Mouse (Mus musculus) heart, postnatal 0 days (tissue): ENCODE measurements at regions not wholly inside any gene's neighbourhood (a gene's known extent, or its start where the extent isn't known, plus 50 kb on each side); places are given as distances from the start of the nearest gene placed in this dataset.
A peak's percentile ranks its signal among the peaks of the same experiment; 100 is the strongest.

Experiments used
- ATAC-seq: fragments of 200-750 bp; cut with Nextera tagmentation; 2 replicates; pipeline ENCODE4 v1.8.0; 2017; ENCODE audit warnings: low read depth, moderate number of reproducible peaks, moderate library complexity; ENCODE audit not compliant: insufficient read depth
- DNase-seq: peaks from one replicate; pipeline ENCODE4 v3.0.0-alpha.2; 2016; ENCODE audit warnings: low spot score
- H3K27ac ChIP-seq: fragments of 300-500 bp; sonication (generic); 2 replicates; pipeline ENCODE4 v1.5.1; 2014; ENCODE audit warnings: low read depth, mild to moderate bottlenecking
- H3K27me3 ChIP-seq: fragments of 300-500 bp; sonication (generic); 2 replicates; pipeline ENCODE4 v1.6.1; 2014; ENCODE audit warnings: low read length, mixed read lengths; ENCODE audit not compliant: control insufficient read depth, insufficient read depth
- H3K36me3 ChIP-seq: fragments of 300-500 bp; sonication (generic); replicated peaks from 2 replicates; pipeline ENCODE4 v1.6.1; 2014; ENCODE audit warnings: low read length, mixed read lengths; ENCODE audit not compliant: control insufficient read depth, insufficient read depth
- H3K4me1 ChIP-seq: fragments of 300-500 bp; sonication (generic); 2 replicates; pipeline ENCODE4 v1.6.1; 2014; ENCODE audit warnings: antibody characterized with exemption; ENCODE audit not compliant: control insufficient read depth, insufficient read depth
- H3K4me2 ChIP-seq: fragments of 300-500 bp; sonication (generic); 2 replicates; pipeline ENCODE4 v1.6.1; 2014; ENCODE audit warnings: low read depth, mild to moderate bottlenecking, low read length, moderate library complexity
- H3K4me3 ChIP-seq: fragments of 300-500 bp; sonication (generic); 2 replicates; pipeline ENCODE4 v1.5.1; 2014; ENCODE audit warnings: low read depth, low read length
- H3K9ac ChIP-seq: fragments of 300-500 bp; sonication (generic); replicated peaks from 2 replicates; pipeline ENCODE4 v1.6.1; 2014; ENCODE audit warnings: low read depth, low read length, mixed read lengths
- H3K9me3 ChIP-seq: fragments of 300-500 bp; sonication (generic); replicated peaks from 2 replicates; pipeline ENCODE4 v1.6.1; 2016; ENCODE audit warnings: low read length; ENCODE audit not compliant: control insufficient read depth
- CTCF ChIP-seq: IDR thresholded peaks from 2 replicates; pipeline ENCODE4 v1.5.1; 2016; ENCODE audit warnings: antibody characterized with exemption, control low read depth, low read depth
- EP300 ChIP-seq: IDR thresholded peaks from 2 replicates; pipeline ENCODE4 v1.6.1; 2016; ENCODE audit warnings: antibody characterized with exemption, low read depth
- WGBS: fragments of 180-500 bp; shearing (Covaris S2); extraction: QIAGEN DNeasy Blood & Tissue Kit; methylation state at CpG from one replicate; pipeline ENCODE4 v1.1.7; 2014; 5-methylcytosine and 5-hydroxymethylcytosine counted together

DNA sequence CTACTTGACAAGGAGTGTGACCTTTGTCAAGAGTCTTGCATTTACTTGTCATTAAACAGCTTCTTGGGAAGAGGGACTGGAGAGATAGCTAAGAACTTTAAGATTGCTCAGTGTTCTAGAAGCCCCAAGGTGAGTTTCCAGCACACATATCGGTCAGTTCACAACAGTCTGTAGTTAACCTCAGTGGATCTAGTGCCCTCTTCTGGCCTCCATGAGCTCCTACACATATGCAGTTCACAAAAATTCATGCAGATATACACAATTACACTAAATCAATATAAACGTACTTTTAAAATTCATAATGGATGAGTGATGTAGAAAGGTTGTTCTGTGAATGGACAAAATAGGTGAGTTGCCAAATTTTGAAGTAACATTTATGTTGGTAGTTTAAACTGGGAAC lies 77.1 kb downstream of the Spry2 start:
- Histone ChIP-seq H3K4me2 (no peak overlapping the region), H3K4me1 (no peaks in the 10 kb centered on the region), H3K27me3 (no peaks in the 10 kb centered on the region), H3K9ac (no peak overlapping the region), H3K9me3 (no peaks in the 10 kb centered on the region), H3K36me3 (no peaks in the 10 kb centered on the region), H3K27ac (no peak overlapping the region), H3K4me3 (no peak overlapping the region)
- DNase-seq (no peak), ATAC-seq (no peak)
- 97% methylated on average over 2 of the region's 2 CpGs for WGBS
- TF ChIP-seq CTCF (no peak), EP300 (no peak)

GRCm38 (mm10) chr14:105818841-105819240 lies 77.8 kb downstream of the Spry2 start:
- H3K27ac ChIP-seq, result no peak overlapping the region
- H3K9me3 ChIP-seq, result no peaks in the 10 kb centered on the region
- DNase-seq (no peak), ATAC-seq (no peak)
- no peaks in the 10 kb centered on the region for H3K27me3 ChIP-seq
- no peaks in the 10 kb centered on the region for H3K36me3 ChIP-seq
- WGBS, result 94% methylated on average over 3 of the region's 3 CpGs
- H3K4me2 ChIP-seq, result no peak overlapping the region
- no peak overlapping the region for H3K9ac ChIP-seq
- TF ChIP-seq CTCF, result no peak
- TF ChIP-seq EP300, result no peak
- H3K4me3 ChIP-seq, result no peak overlapping the region
- no peaks in the 10 kb centered on the region for H3K4me1 ChIP-seq

- 92% methylated on average over 6 of the region's 6 CpGs for WGBS
- no peak for DNase-seq
- no peaks in the 10 kb centered on the region for H3K27me3 ChIP-seq
- no peaks in the 10 kb centered on the region for H3K9me3 ChIP-seq
- H3K4me1 ChIP-seq, result no peaks in the 10 kb centered on the region
- no peak overlapping the region for H3K27ac ChIP-seq
- H3K4me2 ChIP-seq, result no peak overlapping the region
- no peak overlapping the region for H3K9ac ChIP-seq
- no peak overlapping the region for H3K4me3 ChIP-seq
- no peak for ATAC-seq
- TF ChIP-seq CTCF, result no peak
- no peak for TF ChIP-seq EP300
- H3K36me3 ChIP-seq, result no peaks in the 10 kb centered on the region
These were observed 79.1 kb downstream of the Spry2 start for GRCm38 (mm10) chr14:105817481-105817880.

- Histone ChIP-seq H3K9me3 (no peaks in the 10 kb centered on the region), H3K27me3 (no peaks in the 10 kb centered on the region), H3K36me3 (no peaks in the 10 kb centered on the region), H3K4me1 (no peaks in the 10 kb centered on the region), H3K4me2 (peak overlapping the region; percentile 50), H3K4me3 (peak overlapping the region; percentile 13), H3K27ac (no peak overlapping the region), H3K9ac (no peak overlapping the region)
- TF ChIP-seq CTCF, result no peak
- TF ChIP-seq EP300, result no peak
- DNase-seq, result no peak
- ATAC-seq, result no peak
- WGBS, result 20% methylated on average over 6 of the region's 6 CpGs
These were observed 80.8 kb downstream of the Spry2 start for GRCm38 (mm10) chr14:105815827-105816226.

DNA sequence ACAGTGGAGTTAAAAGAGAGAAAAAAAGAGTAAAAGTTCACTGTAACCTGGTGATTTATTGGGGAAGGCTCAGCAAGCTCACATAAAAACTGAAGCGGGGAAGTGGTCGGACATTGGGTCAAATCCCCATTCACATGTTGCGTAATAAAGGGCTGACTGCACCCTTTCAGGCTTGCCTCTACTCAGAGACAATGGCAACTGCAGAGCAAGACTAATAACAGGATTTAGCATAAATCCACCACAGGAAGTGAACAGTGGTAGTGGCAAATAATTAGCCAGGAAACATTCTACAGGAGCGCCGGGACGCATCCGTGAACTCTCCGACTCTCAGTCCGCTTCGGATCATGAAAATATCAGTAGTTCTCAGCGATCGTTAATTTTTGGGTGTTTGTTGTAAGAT lies 81.3 kb downstream of the Spry2 start:
- Histone ChIP-seq H3K27me3 (no peaks in the 10 kb centered on the region), H3K4me3 (peak overlapping the region; percentile 13), H3K36me3 (no peaks in the 10 kb centered on the region), H3K9me3 (no peaks in the 10 kb centered on the region), H3K27ac (no peak overlapping the region), H3K4me1 (no peaks in the 10 kb centered on the region), H3K4me2 (peak overlapping the region; percentile 50), H3K9ac (no peak overlapping the region)
- no peak for TF ChIP-seq CTCF
- no peak for TF ChIP-seq EP300
- DNase-seq, result no peak
- ATAC-seq, result no peak
- 48% methylated on average over 12 of the region's 12 CpGs for WGBS

GRCm38 (mm10) chr14:105813661-105814060 lies 83.0 kb downstream of the Spry2 start:
- Histone ChIP-seq H3K4me3 (no peak overlapping the region), H3K4me2 (no peak overlapping the region), H3K27ac (no peak overlapping the region), H3K9ac (no peak overlapping the region), H3K36me3 (no peaks in the 10 kb centered on the region), H3K4me1 (no peaks in the 10 kb centered on the region), H3K9me3 (no peaks in the 10 kb centered on the region), H3K27me3 (no peaks in the 10 kb centered on the region)
- no peak for ATAC-seq
- no peak for DNase-seq
- TF ChIP-seq CTCF (no peak), EP300 (no peak)
